Comparison of ENCODE assay signal across 25 mouse cellular contexts in genomic region chr8:76252161-76253010, GRCm38 (mm10).
DNase-seq lines count a peak whose midpoint lies in the region; ATAC-seq and TF ChIP-seq lines count a peak whose summit lies in the region.
"Had no signal": no experiment of that assay in that cellular context is flagged by ENCODE, and none has a peak within 500 bp of the region (broad histone marks: within the 10 kb centered on the region; RNA-seq: fewer than 3 reads in every experiment).

No protein-coding gene starts in this region.

- peak; percentile 93 for ATAC-seq in forebrain, embryonic 14.5 days
- ATAC-seq in midbrain, embryonic 16.5 days, result 0 out of 2 replicates have a peak, but pooled peaks have one; percentile 32
- ATAC-seq: intestine, embryonic 15.5 days had no signal

- H3K27ac ChIP-seq in forebrain, embryonic 14.5 days (ENCODE audit: low read depth, low read length), result no peak overlapping the region
- no peak overlapping the region for H3K27ac ChIP-seq in midbrain, embryonic 16.5 days (ENCODE audit: low read length)
- H3K27ac ChIP-seq: embryonic facial prominence, embryonic 10.5 days; hindbrain, embryonic 12.5 days; intestine, embryonic 15.5 days; limb, embryonic 12.5 days had no signal

- H3K9ac ChIP-seq in forebrain, embryonic 14.5 days (ENCODE audit: low read length), result no peak overlapping the region
- no peak overlapping the region for H3K9ac ChIP-seq in midbrain, embryonic 16.5 days (ENCODE audit: low read depth, low read length)
- H3K9ac ChIP-seq: hindbrain, embryonic 12.5 days; intestine, embryonic 15.5 days; limb, embryonic 12.5 days had no signal

- no peaks in the 10 kb centered on the region for H3K27me3 ChIP-seq in forebrain, embryonic 14.5 days (replicated peaks; ENCODE audit: control insufficient read depth, insufficient read depth, low read length)
- H3K27me3 ChIP-seq in midbrain, embryonic 16.5 days (ENCODE audit: control insufficient read depth, insufficient read depth, low read depth, low read length), result no peaks in the 10 kb centered on the region
- H3K27me3 ChIP-seq: hindbrain, embryonic 12.5 days; intestine, embryonic 15.5 days; limb, embryonic 12.5 days had no signal

- no peak for TF ChIP-seq CTCF in brain, embryonic 14.5 days (IDR thresholded peaks at IDR 0.05; ENCODE audit: borderline replicate concordance, extremely low read depth, insufficient read depth, insufficient read length)

- DNase-seq in Muller cell, postnatal 12 days (ENCODE audit: inconsistent ontology term), result peak; percentile 68
- peak; percentile 86 for DNase-seq in brain, embryonic 14.5 days (ENCODE audit: low read depth)
- DNase-seq in forebrain, embryonic 14.5 days (ENCODE audit: low spot score), result peak; percentile 80
- DNase-seq in lung, postnatal 25 days (ENCODE audit: low spot score), result no peak
- no peak for DNase-seq in T-cell, adult 2 months (ENCODE audit: low spot score)
- DNase-seq in neural tube, embryonic 10.5 days (ENCODE audit: extremely low spot score, low spot score), result no peak
- DNase-seq: adrenal gland, postnatal 14 days; cerebellum, adult 11-12 months; cerebellum, postnatal 10 days; gastrocnemius, postnatal 14 days; heart, adult 11 months; kidney, adult 9 months; kidney, postnatal 25 days; layer of hippocampus, postnatal 36 days; lung, adult 18-20 months; lung, postnatal 10 days; right cerebral cortex, postnatal 4 days; thymus, postnatal 36 days had no signal

- no peak overlapping the region for H3K4me2 ChIP-seq in forebrain, embryonic 14.5 days (ENCODE audit: low read length)
- H3K4me2 ChIP-seq in midbrain, embryonic 16.5 days (ENCODE audit: low read length), result no peak overlapping the region
- H3K4me2 ChIP-seq: heart, embryonic 11.5 days; hindbrain, embryonic 12.5 days; intestine, embryonic 15.5 days; limb, embryonic 12.5 days; liver, embryonic 11.5 days had no signal

- H3K4me1 ChIP-seq in forebrain, embryonic 14.5 days (ENCODE audit: control insufficient read depth, insufficient read depth, low read length), result no peaks in the 10 kb centered on the region; the same call in 1 of the 2 replicates
- H3K4me1 ChIP-seq in midbrain, embryonic 16.5 days (ENCODE audit: control insufficient read depth, insufficient read depth, low read length), result no peaks in the 10 kb centered on the region
- H3K4me1 ChIP-seq: embryonic facial prominence, embryonic 10.5 days; hindbrain, embryonic 12.5 days; intestine, embryonic 15.5 days; limb, embryonic 12.5 days had no signal

- no peak for TF ChIP-seq POLR2A in brain, embryonic 14.5 days (IDR thresholded peaks at IDR 0.05; ENCODE audit: borderline replicate concordance, extremely low read depth, insufficient read depth, insufficient read length, poor library complexity, severe bottlenecking)

- WGBS in forebrain, embryonic 14.5 days, result 13% methylated on average over 9 of the region's 9 CpGs
- 49% methylated on average over 9 of the region's 9 CpGs for WGBS in midbrain, embryonic 16.5 days

- no peak overlapping the region for H3K4me3 ChIP-seq in forebrain, embryonic 14.5 days (ENCODE audit: low read depth, low read length)
- H3K4me3 ChIP-seq in midbrain, embryonic 16.5 days (ENCODE audit: low read depth, low read length), result no peak overlapping the region
- H3K4me3 ChIP-seq: embryonic facial prominence, embryonic 10.5 days; hindbrain, embryonic 12.5 days; intestine, embryonic 15.5 days; limb, embryonic 12.5 days had no signal

- H3K9me3 ChIP-seq in forebrain, embryonic 14.5 days (replicated peaks; ENCODE audit: control insufficient read depth, low read length), result no peaks in the 10 kb centered on the region
- no peaks in the 10 kb centered on the region for H3K9me3 ChIP-seq in midbrain, embryonic 16.5 days (replicated peaks; ENCODE audit: control insufficient read depth, low read length, poor library complexity, severe bottlenecking)
- H3K9me3 ChIP-seq: embryonic facial prominence, embryonic 10.5 days; hindbrain, embryonic 12.5 days; intestine, embryonic 15.5 days; limb, embryonic 12.5 days had no signal

- H3K36me3 ChIP-seq in forebrain, embryonic 14.5 days (ENCODE audit: control insufficient read depth, insufficient read depth, low read length), result no peaks in the 10 kb centered on the region
- no peaks in the 10 kb centered on the region for H3K36me3 ChIP-seq in midbrain, embryonic 16.5 days (ENCODE audit: control insufficient read depth, insufficient read depth, low read length)
- H3K36me3 ChIP-seq: embryonic facial prominence, embryonic 10.5 days; hindbrain, embryonic 12.5 days; intestine, embryonic 15.5 days; limb, embryonic 12.5 days had no signal

Comparison
In these comparisons a context has a peak if more than half of its experiments do, and no peak if none do; other contexts are left out.
1. DNase-seq: peak in Muller cell, postnatal 12 days (single experiment), brain, embryonic 14.5 days (single experiment) and forebrain, embryonic 14.5 days (single experiment); none in lung, postnatal 25 days (single experiment), T-cell, adult 2 months (single experiment) and neural tube, embryonic 10.5 days (single experiment).